Mouse (Mus musculus) heart, postnatal 4 days (tissue): Measurements from ENCODE around the gene Hcfc1. TPM values are rescaled to one million over a fixed set of nuclear protein-coding genes. Genes with fewer than 3 reads are reported as not detected.

Experiments
- DNase-seq: peaks from one replicate; pipeline ENCODE4 v3.0.0; 2021
- total RNA-seq, 2 experiments: library from RNA; stranded (reverse); gene quantifications; 2 replicates each; pipeline ENCODE4 v1.2.3; 2021

Gene Hcfc1
- 10 to 100 TPM; 73.9 to 79.3 TPM for total RNA-seq

- DNase-seq: peak; percentile 92
These were observed at the start of gene Hcfc1 for GRCm38 (mm10) chrX:73966248-73967176. Gene Hcfc1, minus strand, starts transcription at chrX:73966357.

GRCm38 (mm10) chrX:74014597-74014996 lies 48.4 kb upstream of the Hcfc1 start:
- DNase-seq: no peak

GRCm38 (mm10) chrX:74008063-74008462 lies 41.9 kb upstream of the Hcfc1 start:
- no peak for DNase-seq

GRCm38 (mm10) chrX:74006401-74006800 lies 40.2 kb upstream of the Hcfc1 start:
- no peak for DNase-seq

- no peak for DNase-seq
These were observed 37.5 kb upstream of the Hcfc1 start for GRCm38 (mm10) chrX:74003644-74004043.

GRCm38 (mm10) chrX:74001024-74001423 lies 34.9 kb upstream of the Hcfc1 start:
- DNase-seq: no peak

- peak; percentile 17 for DNase-seq
These were observed 33.0 kb upstream of the Hcfc1 start for GRCm38 (mm10) chrX:73998911-73999869.

GRCm38 (mm10) chrX:73977783-73978182 lies 11.6 kb upstream of the Hcfc1 start:
- DNase-seq: no peak

- no peak for DNase-seq
These were observed 10.1 kb upstream of the Hcfc1 start for GRCm38 (mm10) chrX:73976283-73976682.

- DNase-seq: no peak
These were observed 6.6 kb upstream of the Hcfc1 start for GRCm38 (mm10) chrX:73972774-73973173.

GRCm38 (mm10) chrX:73970781-73971180 lies 4.6 kb upstream of the Hcfc1 start:
- no peak for DNase-seq

- no peak for DNase-seq
These were observed 3.6 kb upstream of the Hcfc1 start for GRCm38 (mm10) chrX:73969729-73970128.

GRCm38 (mm10) chrX:73969167-73969566 lies 3.0 kb upstream of the Hcfc1 start:
- DNase-seq: no peak

- peak; percentile 88 for DNase-seq
These were observed 1.3 kb upstream of the Hcfc1 start for GRCm38 (mm10) chrX:73967177-73968075.

- DNase-seq: peak; percentile 54
These were observed 850 bp downstream of the Hcfc1 start for GRCm38 (mm10) chrX:73965307-73965706.

GRCm38 (mm10) chrX:73964363-73964762 lies 1.8 kb downstream of the Hcfc1 start:
- DNase-seq: no peak

- DNase-seq: no peak
These were observed 11.2 kb downstream of the Hcfc1 start for GRCm38 (mm10) chrX:73954988-73955387.

GRCm38 (mm10) chrX:73952603-73953002 lies 13.6 kb downstream of the Hcfc1 start:
- no peak for DNase-seq

GRCm38 (mm10) chrX:73949341-73949740 lies 16.8 kb downstream of the Hcfc1 start:
- DNase-seq: no peak

GRCm38 (mm10) chrX:73948647-73949046 lies 17.5 kb downstream of the Hcfc1 start:
- peak; percentile 75 for DNase-seq

GRCm38 (mm10) chrX:73946896-73947295 lies 19.3 kb downstream of the Hcfc1 start:
- no peak for DNase-seq

- no peak for DNase-seq
These were observed 23.9 kb downstream of the Hcfc1 start for GRCm38 (mm10) chrX:73942294-73942693.
